Mouse (Mus musculus): ENCODE measurements around the gene Syce3. TPM values are rescaled to one million over a fixed set of nuclear protein-coding genes. Genes with fewer than 3 reads are reported as not detected.

Syce3 gene
- polyA plus RNA-seq (2015; fragmentation: Nextera tagmentation; extraction: Ambion mirVana) = not detected in 2 replicates

- ATAC-seq (ENCODE audit: borderline replicate concordance, extremely low read depth, low FRiP score, low TSS enrichment) = no peak
- Histone ChIP-seq H3K4me2 (no peak within 1 kb of the TSS), H3K4me3 (no peak within 1 kb of the TSS), H3K27ac (no peak within 1 kb of the TSS), H3K9me3 (no peaks in the 10 kb centered on the region; the same call in 1 of the 2 replicates), H3K27me3 (no peaks in the 10 kb centered on the region), H3K36me3 (no peaks in the 10 kb centered on the region), H3K9ac (no peak within 1 kb of the TSS), H3K4me1 (no peaks in the 10 kb centered on the region)
- WGBS = 82% methylated on average over 24 of the region's 24 CpGs
Observed at GRCm38 (mm10) chr15:89410118-89410517, at the start of gene Syce3. Gene Syce3, minus strand, starts transcription at chr15:89410503.

- H3K27me3 ChIP-seq = peaks cover 25% of the 10 kb centered on the region
Observed at GRCm38 (mm10) chr15:89459821-89460220, 49.5 kb upstream of the Syce3 start.

GRCm38 (mm10) chr15:89458942-89459341 lies 48.6 kb upstream of the Syce3 start:
- WGBS = 89% methylated on average over 15 of the region's 15 CpGs
- Histone ChIP-seq H3K27me3 (peaks cover 34% of the 10 kb centered on the region), H3K36me3 (no peaks in the 10 kb centered on the region), H3K4me1 (peaks cover 6% of the 10 kb centered on the region), H3K27ac (no peak overlapping the region), H3K4me2 (no peak overlapping the region), H3K4me3 (no peak overlapping the region), H3K9ac (no peak overlapping the region), H3K9me3 (no peaks in the 10 kb centered on the region)
- no peak for ATAC-seq (ENCODE audit: borderline replicate concordance, extremely low read depth, low FRiP score, low TSS enrichment)

More at GRCm38 (mm10) chr15:89459821-89460220, 49.5 kb upstream of the Syce3 start:
- no peaks in the 10 kb centered on the region for H3K36me3 ChIP-seq
- no peaks in the 10 kb centered on the region for H3K4me1 ChIP-seq
- H3K4me2 ChIP-seq = no peak overlapping the region
- no peak overlapping the region for H3K27ac ChIP-seq
- ATAC-seq (ENCODE audit: borderline replicate concordance, extremely low read depth, low FRiP score, low TSS enrichment) = no peak
- WGBS = 70% methylated on average over 7 of the region's 7 CpGs
- no peak overlapping the region for H3K4me3 ChIP-seq
- H3K9me3 ChIP-seq = no peaks in the 10 kb centered on the region
- no peak overlapping the region for H3K9ac ChIP-seq

GRCm38 (mm10) chr15:89455642-89456041 lies 45.3 kb upstream of the Syce3 start:
- WGBS = 53% methylated on average over 6 of the region's 6 CpGs
- Histone ChIP-seq H3K4me3 (no peak overlapping the region), H3K4me2 (no peak overlapping the region), H3K27ac (no peak overlapping the region), H3K9ac (no peak overlapping the region), H3K9me3 (no peaks in the 10 kb centered on the region), H3K4me1 (peaks cover 12% of the 10 kb centered on the region), H3K36me3 (no peaks in the 10 kb centered on the region), H3K27me3 (peaks cover 47% of the 10 kb centered on the region)
- ATAC-seq (ENCODE audit: borderline replicate concordance, extremely low read depth, low FRiP score, low TSS enrichment) = no peak

- H3K9ac ChIP-seq = no peak overlapping the region
- H3K9me3 ChIP-seq = no peaks in the 10 kb centered on the region
- H3K4me3 ChIP-seq = no peak overlapping the region
- peaks cover 12% of the 10 kb centered on the region for H3K4me1 ChIP-seq
- H3K4me2 ChIP-seq = no peak overlapping the region
- H3K36me3 ChIP-seq = no peaks in the 10 kb centered on the region
- ATAC-seq (ENCODE audit: borderline replicate concordance, extremely low read depth, low FRiP score, low TSS enrichment) = no peak
- H3K27me3 ChIP-seq = peaks cover 47% of the 10 kb centered on the region
- no peak overlapping the region for H3K27ac ChIP-seq
- WGBS = 28% methylated on average over 4 of the region's 6 CpGs
Observed at GRCm38 (mm10) chr15:89454857-89455256, 44.6 kb upstream of the Syce3 start.

GRCm38 (mm10) chr15:89453865-89454478 lies 43.7 kb upstream of the Syce3 start, which contains the start of gene Mapk8ip2:
Gene Mapk8ip2, plus strand, starts transcription at chr15:89453913.
- H3K9me3 ChIP-seq = no peaks in the 10 kb centered on the region
- H3K27ac ChIP-seq = no peak within 1 kb of the TSS
- no peak within 1 kb of the TSS; the same call in 1 of the 2 replicates for H3K9ac ChIP-seq
- peaks cover 47% of the 10 kb centered on the region for H3K27me3 ChIP-seq
- ATAC-seq (ENCODE audit: borderline replicate concordance, extremely low read depth, low FRiP score, low TSS enrichment) = 0 out of 2 replicates have a peak, but pooled peaks have one; percentile 29
- peak within 1 kb of the TSS; percentile 42 for H3K4me3 ChIP-seq
- H3K4me2 ChIP-seq = peak within 1 kb of the TSS; percentile 80
- WGBS = under 1% methylated on average over 53 of the region's 53 CpGs
- H3K36me3 ChIP-seq = no peaks in the 10 kb centered on the region
- H3K4me1 ChIP-seq = peaks cover 12% of the 10 kb centered on the region

- 5% methylated on average over 24 of the region's 24 CpGs for WGBS
- ATAC-seq (ENCODE audit: borderline replicate concordance, extremely low read depth, low FRiP score, low TSS enrichment) = peak; percentile 46; the same call in 1 of the 2 replicates
- H3K36me3 ChIP-seq = no peaks in the 10 kb centered on the region
- no peak overlapping the region for H3K9ac ChIP-seq
- H3K27me3 ChIP-seq = peaks cover 47% of the 10 kb centered on the region
- no peaks in the 10 kb centered on the region for H3K9me3 ChIP-seq
- H3K4me1 ChIP-seq = peaks cover 12% of the 10 kb centered on the region
- H3K4me2 ChIP-seq = peak overlapping the region; percentile 80
- no peak overlapping the region for H3K27ac ChIP-seq
- peak overlapping the region; percentile 42 for H3K4me3 ChIP-seq
Observed at GRCm38 (mm10) chr15:89452906-89453864, 42.9 kb upstream of the Syce3 start.

GRCm38 (mm10) chr15:89442486-89443070 lies 32.3 kb upstream of the Syce3 start:
- H3K4me2 ChIP-seq = no peak overlapping the region
- H3K27ac ChIP-seq = no peak overlapping the region
- no peak overlapping the region for H3K4me3 ChIP-seq
- H3K4me1 ChIP-seq = no peaks in the 10 kb centered on the region
- H3K9me3 ChIP-seq = no peaks in the 10 kb centered on the region
- WGBS = 41% methylated on average over 8 of the region's 8 CpGs
- ATAC-seq (ENCODE audit: borderline replicate concordance, extremely low read depth, low FRiP score, low TSS enrichment) = no peak
- no peaks in the 10 kb centered on the region for H3K36me3 ChIP-seq
- no peak overlapping the region for H3K9ac ChIP-seq
- no peaks in the 10 kb centered on the region for H3K27me3 ChIP-seq

- no peak for ATAC-seq (ENCODE audit: borderline replicate concordance, extremely low read depth, low FRiP score, low TSS enrichment)
- Histone ChIP-seq H3K9ac (no peak overlapping the region), H3K9me3 (no peaks in the 10 kb centered on the region), H3K4me2 (no peak overlapping the region), H3K4me3 (no peak overlapping the region), H3K36me3 (no peaks in the 10 kb centered on the region), H3K4me1 (no peaks in the 10 kb centered on the region), H3K27me3 (no peaks in the 10 kb centered on the region), H3K27ac (no peak overlapping the region)
- 81% methylated on average over 5 of the region's 5 CpGs for WGBS
Observed at GRCm38 (mm10) chr15:89435878-89436277, 25.6 kb upstream of the Syce3 start.

GRCm38 (mm10) chr15:89434136-89434535 lies 23.8 kb upstream of the Syce3 start:
- H3K4me3 ChIP-seq = no peak overlapping the region
- H3K4me1 ChIP-seq = peaks cover 5% of the 10 kb centered on the region
- H3K4me2 ChIP-seq = no peak overlapping the region
- no peak overlapping the region for H3K9ac ChIP-seq
- no peaks in the 10 kb centered on the region for H3K27me3 ChIP-seq
- H3K9me3 ChIP-seq = no peaks in the 10 kb centered on the region
- H3K36me3 ChIP-seq = no peaks in the 10 kb centered on the region
- 73% methylated on average over 3 of the region's 3 CpGs for WGBS
- no peak for ATAC-seq (ENCODE audit: borderline replicate concordance, extremely low read depth, low FRiP score, low TSS enrichment)
- no peak overlapping the region for H3K27ac ChIP-seq

- no peak overlapping the region for H3K27ac ChIP-seq
- no peak overlapping the region for H3K4me2 ChIP-seq
- WGBS = 68% methylated on average over 4 of the region's 4 CpGs
- H3K9ac ChIP-seq = no peak overlapping the region
- peaks cover 13% of the 10 kb centered on the region for H3K4me1 ChIP-seq
- ATAC-seq (ENCODE audit: borderline replicate concordance, extremely low read depth, low FRiP score, low TSS enrichment) = no peak
- H3K9me3 ChIP-seq = no peaks in the 10 kb centered on the region
- no peak overlapping the region for H3K4me3 ChIP-seq
- no peaks in the 10 kb centered on the region; the same call in 1 of the 2 replicates for H3K36me3 ChIP-seq
- no peaks in the 10 kb centered on the region for H3K27me3 ChIP-seq
Observed at GRCm38 (mm10) chr15:89432946-89433345, 22.6 kb upstream of the Syce3 start.
